Mouse (Mus musculus): Measurements from ENCODE around the gene Dnmt3a. TPM values are rescaled to one million over a fixed set of nuclear protein-coding genes. Genes with fewer than 3 reads are reported as not detected.

Dnmt3a gene
- total and polyA plus RNA-seq, 2 experiments from 2014 or later = 88.5 to 130 TPM

GRCm38 (mm10) chr12:3843918-3844317 is 38.1 kb downstream of the Dnmt3a start:
- H3K9me3 ChIP-seq (ENCODE audit: low read length) = no peaks in the 10 kb centered on the region
- H3K4me2 ChIP-seq (ENCODE audit: low read depth, low read length, poor library complexity, severe bottlenecking) = no peak overlapping the region
- H3K9ac ChIP-seq (replicated peaks; ENCODE audit: low read length, poor library complexity, severe bottlenecking) = no peak overlapping the region
- H3K4me3 ChIP-seq (ENCODE audit: low read depth, low read length) = no peak overlapping the region
- TF ChIP-seq CTCF (IDR thresholded peaks at IDR 0.05) = no peak
- ATAC-seq (ENCODE audit: low FRiP score) (no peak), DNase-seq (ENCODE audit: low spot score) (no peak)
- peaks cover 10% of the 10 kb centered on the region; the same call in 1 of the 2 replicates for H3K4me1 ChIP-seq (ENCODE audit: insufficient read depth, low read length)
- 27% methylated on average over 7 of the region's 7 CpGs for WGBS
- H3K36me3 ChIP-seq (ENCODE audit: insufficient read depth, low read length) = peaks cover 19% of the 10 kb centered on the region
- no peaks in the 10 kb centered on the region for H3K27me3 ChIP-seq (ENCODE audit: insufficient read depth, low read length)
- no peak overlapping the region for H3K27ac ChIP-seq (ENCODE audit: low read depth, low read length)

GRCm38 (mm10) chr12:3844335-3844734 is 38.5 kb downstream of the Dnmt3a start:
- Histone ChIP-seq H3K4me2 (ENCODE audit: low read depth, low read length, poor library complexity, severe bottlenecking) (no peak overlapping the region), H3K4me1 (ENCODE audit: insufficient read depth, low read length) (peaks cover 10% of the 10 kb centered on the region; the same call in 1 of the 2 replicates), H3K27ac (ENCODE audit: low read depth, low read length) (no peak overlapping the region), H3K9ac (replicated peaks; ENCODE audit: low read length, poor library complexity, severe bottlenecking) (no peak overlapping the region), H3K27me3 (ENCODE audit: insufficient read depth, low read length) (no peaks in the 10 kb centered on the region), H3K4me3 (ENCODE audit: low read depth, low read length) (no peak overlapping the region), H3K9me3 (ENCODE audit: low read length) (no peaks in the 10 kb centered on the region), H3K36me3 (ENCODE audit: insufficient read depth, low read length) (peaks cover 20% of the 10 kb centered on the region)
- no peak for TF ChIP-seq CTCF (IDR thresholded peaks at IDR 0.05)
- 75% methylated on average over 5 of the region's 5 CpGs for WGBS
- no peak for ATAC-seq (ENCODE audit: low FRiP score)
- no peak for DNase-seq (ENCODE audit: low spot score)

GRCm38 (mm10) chr12:3849481-3849880 is 43.7 kb downstream of the Dnmt3a start:
- Histone ChIP-seq H3K9ac (replicated peaks; ENCODE audit: low read length, poor library complexity, severe bottlenecking) (no peak overlapping the region), H3K36me3 (ENCODE audit: insufficient read depth, low read length) (peaks cover 31% of the 10 kb centered on the region), H3K27me3 (ENCODE audit: insufficient read depth, low read length) (no peaks in the 10 kb centered on the region), H3K4me2 (ENCODE audit: low read depth, low read length, poor library complexity, severe bottlenecking) (no peak overlapping the region), H3K4me1 (ENCODE audit: insufficient read depth, low read length) (no peaks in the 10 kb centered on the region), H3K9me3 (ENCODE audit: low read length) (no peaks in the 10 kb centered on the region), H3K4me3 (ENCODE audit: low read depth, low read length) (no peak overlapping the region), H3K27ac (ENCODE audit: low read depth, low read length) (no peak overlapping the region)
- WGBS = 96% methylated on average over 13 of the region's 13 CpGs
- TF ChIP-seq CTCF (IDR thresholded peaks at IDR 0.05) = no peak
- DNase-seq (ENCODE audit: low spot score) = no peak
- no peak for ATAC-seq (ENCODE audit: low FRiP score)

GRCm38 (mm10) chr12:3850165-3850564 is 44.4 kb downstream of the Dnmt3a start:
- DNase-seq (ENCODE audit: low spot score) (no peak), ATAC-seq (ENCODE audit: low FRiP score) (no peak)
- H3K4me2 ChIP-seq (ENCODE audit: low read depth, low read length, poor library complexity, severe bottlenecking) = no peak overlapping the region
- H3K4me1 ChIP-seq (ENCODE audit: insufficient read depth, low read length) = no peaks in the 10 kb centered on the region
- H3K4me3 ChIP-seq (ENCODE audit: low read depth, low read length) = no peak overlapping the region
- TF ChIP-seq CTCF (IDR thresholded peaks at IDR 0.05) = no peak
- H3K27me3 ChIP-seq (ENCODE audit: insufficient read depth, low read length) = no peaks in the 10 kb centered on the region
- H3K9ac ChIP-seq (replicated peaks; ENCODE audit: low read length, poor library complexity, severe bottlenecking) = no peak overlapping the region
- peaks cover 30% of the 10 kb centered on the region for H3K36me3 ChIP-seq (ENCODE audit: insufficient read depth, low read length)
- H3K27ac ChIP-seq (ENCODE audit: low read depth, low read length) = no peak overlapping the region
- H3K9me3 ChIP-seq (ENCODE audit: low read length) = no peaks in the 10 kb centered on the region
- 60% methylated on average over 5 of the region's 5 CpGs for WGBS

- Histone ChIP-seq H3K4me2 (ENCODE audit: low read depth, low read length, poor library complexity, severe bottlenecking) (no peak overlapping the region), H3K36me3 (ENCODE audit: insufficient read depth, low read length) (peaks cover 24% of the 10 kb centered on the region), H3K9me3 (ENCODE audit: low read length) (no peaks in the 10 kb centered on the region), H3K27me3 (ENCODE audit: insufficient read depth, low read length) (no peaks in the 10 kb centered on the region), H3K9ac (replicated peaks; ENCODE audit: low read length, poor library complexity, severe bottlenecking) (no peak overlapping the region), H3K4me1 (ENCODE audit: insufficient read depth, low read length) (no peaks in the 10 kb centered on the region), H3K4me3 (ENCODE audit: low read depth, low read length) (no peak overlapping the region), H3K27ac (ENCODE audit: low read depth, low read length) (no peak overlapping the region)
- DNase-seq (ENCODE audit: low spot score) (no peak), ATAC-seq (ENCODE audit: low FRiP score) (no peak)
- 67% methylated on average over 6 of the region's 6 CpGs for WGBS
- TF ChIP-seq CTCF (IDR thresholded peaks at IDR 0.05) = no peak
Measured at GRCm38 (mm10) chr12:3850731-3851130, 44.9 kb downstream of the Dnmt3a start.

GRCm38 (mm10) chr12:3851179-3851578 is 45.4 kb downstream of the Dnmt3a start:
- no peak overlapping the region for H3K4me2 ChIP-seq (ENCODE audit: low read depth, low read length, poor library complexity, severe bottlenecking)
- H3K36me3 ChIP-seq (ENCODE audit: insufficient read depth, low read length) = peaks cover 23% of the 10 kb centered on the region
- no peaks in the 10 kb centered on the region for H3K4me1 ChIP-seq (ENCODE audit: insufficient read depth, low read length)
- H3K9ac ChIP-seq (replicated peaks; ENCODE audit: low read length, poor library complexity, severe bottlenecking) = no peak overlapping the region
- no peaks in the 10 kb centered on the region for H3K27me3 ChIP-seq (ENCODE audit: insufficient read depth, low read length)
- no peak for TF ChIP-seq CTCF (IDR thresholded peaks at IDR 0.05)
- 76% methylated on average over 4 of the region's 4 CpGs for WGBS
- H3K27ac ChIP-seq (ENCODE audit: low read depth, low read length) = no peak overlapping the region
- DNase-seq (ENCODE audit: low spot score) (no peak), ATAC-seq (ENCODE audit: low FRiP score) (no peak)
- H3K4me3 ChIP-seq (ENCODE audit: low read depth, low read length) = no peak overlapping the region
- no peaks in the 10 kb centered on the region for H3K9me3 ChIP-seq (ENCODE audit: low read length)
